Mouse (Mus musculus) myocyte (in vitro differentiated cells): ENCODE measurements at regions not wholly inside any gene's neighbourhood (a gene's known extent, or its start where the extent isn't known, plus 50 kb on each side); places are given as distances from the start of the nearest gene placed in this dataset.
"Not testable (repeated sequence)": the region's sequence is repeated elsewhere in the genome, so short reads cannot be mapped to it uniquely, and the experiment has no call there.

Experiments used
- E2F4 ChIP-seq: IDR thresholded peaks from one replicate; pipeline ENCODE4 v1.6.1; 2011; ENCODE audit warnings: mild to moderate bottlenecking, control low read depth, moderate library complexity; ENCODE audit not compliant: insufficient read depth
- MAX ChIP-seq: IDR thresholded peaks from one replicate; pipeline ENCODE4 v1.6.1; 2011; ENCODE audit warnings: low read depth, mild to moderate bottlenecking, control low read depth
- MYOD1 ChIP-seq, 3 experiments: IDR thresholded peaks; one replicate each; pipeline ENCODE4 v1.6.1; 2011; ENCODE audit warnings: control low read depth in 2 of 3, low read depth in 2 of 3, mild to moderate bottlenecking in 2 of 3, moderate library complexity in 1 of 3; ENCODE audit not compliant: insufficient read length in 2 of 3, control insufficient read depth in 1 of 3
- MYOG ChIP-seq, 3 experiments: IDR thresholded peaks; one replicate each; pipeline ENCODE4 v1.6.1; 2011; ENCODE audit warnings: control low read depth in 2 of 3, low read depth in 2 of 3, mild to moderate bottlenecking in 2 of 3; ENCODE audit not compliant: insufficient read length in 2 of 3, control insufficient read depth in 1 of 3, insufficient read depth in 1 of 3
- POLR2A ChIP-seq: IDR thresholded peaks from one replicate; pipeline ENCODE4 v1.6.1; 2011; ENCODE audit warnings: low read depth, mild to moderate bottlenecking, control low read depth, moderate library complexity; ENCODE audit not compliant: insufficient read length
- POLR2AphosphoS2 ChIP-seq: IDR thresholded peaks from one replicate; pipeline ENCODE4 v1.6.1; 2011; ENCODE audit warnings: low read depth, control low read depth; ENCODE audit not compliant: insufficient read length
- TCF12 ChIP-seq: IDR thresholded peaks from one replicate; pipeline ENCODE4 v1.6.1; 2011; ENCODE audit warnings: mild to moderate bottlenecking, control low read depth; ENCODE audit not compliant: poor library complexity, insufficient read depth, severe bottlenecking
- TCF3 ChIP-seq: IDR thresholded peaks from one replicate; pipeline ENCODE4 v1.6.1; 2011; ENCODE audit warnings: low read depth, control low read depth; ENCODE audit not compliant: insufficient read length
- USF1 ChIP-seq: IDR thresholded peaks from one replicate; pipeline ENCODE4 v1.6.1; 2011; ENCODE audit warnings: low read depth, mild to moderate bottlenecking, control low read depth, moderate library complexity

DNA sequence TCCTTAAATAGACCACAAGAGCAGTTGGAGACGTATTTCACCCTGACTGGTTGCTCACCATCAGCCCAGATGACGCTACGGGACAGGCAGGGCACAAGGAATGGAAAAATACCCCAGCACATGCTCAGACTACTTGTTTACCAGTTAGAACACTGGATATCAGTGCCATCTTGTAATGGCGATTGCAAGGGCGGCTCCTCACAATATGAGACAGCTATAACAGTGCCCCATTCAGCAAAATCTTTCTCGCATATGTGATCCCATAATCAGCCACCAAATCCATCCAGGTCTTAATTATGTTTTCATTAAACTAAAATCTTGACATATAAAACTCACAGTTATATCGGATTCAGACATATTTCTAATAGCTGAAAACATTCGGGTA is 2130.3 kb downstream of the Cntnap5b start:
- not testable (repeated sequence) for TF ChIP-seq POLR2A; POLR2AphosphoS2; TCF12; TCF3; MYOD1 (IDR thresholded peaks at IDR 0.05; ENCODE audit: control insufficient read depth in 1 of 3, insufficient read length in 2 of 3, low read depth in 2 of 3); E2F4; USF1; MAX; MYOG (IDR thresholded peaks at IDR 0.05; ENCODE audit: control insufficient read depth in 1 of 3, insufficient read depth in 1 of 3, insufficient read length in 2 of 3, low read depth in 2 of 3)
